Mouse (Mus musculus): ENCODE results near the gene Apol7c.
A peak's percentile ranks its signal among the peaks of the same experiment; 100 is the strongest.
"Not testable (repeated sequence)": the region's sequence is repeated elsewhere in the genome, so short reads cannot be mapped to it uniquely, and the experiment has no call there.

The Apol7c gene

GRCm38 (mm10) chr15:77533216-77533615 is at the start of gene Apol7c:
Gene Apol7c, minus strand, starts transcription at chr15:77533316.
- DNase-seq (ENCODE audit: low spot score): no peak

GRCm38 (mm10) chr15:77581681-77582080 is 48.6 kb upstream of the Apol7c start:
- DNase-seq (ENCODE audit: low spot score): peak; percentile 11

- no peak for DNase-seq (ENCODE audit: low spot score)
These were observed 46.2 kb upstream of the Apol7c start for GRCm38 (mm10) chr15:77579311-77579710.

- no peak for DNase-seq (ENCODE audit: low spot score)
These were observed 45.7 kb upstream of the Apol7c start for GRCm38 (mm10) chr15:77578801-77579200.

GRCm38 (mm10) chr15:77563219-77563618 is 30.1 kb upstream of the Apol7c start:
- DNase-seq (ENCODE audit: low spot score): no peak

- DNase-seq (ENCODE audit: low spot score): no peak
These were observed 28.7 kb upstream of the Apol7c start, which contains the start of gene 1700025B11Rik for GRCm38 (mm10) chr15:77561792-77562191. Gene 1700025B11Rik, minus strand, starts transcription at chr15:77561892.

GRCm38 (mm10) chr15:77539221-77539620 is 6.1 kb upstream of the Apol7c start:
- not testable (repeated sequence) for DNase-seq (ENCODE audit: low spot score)

GRCm38 (mm10) chr15:77523186-77523843 is 9.8 kb downstream of the Apol7c start:
- peak; percentile 55 for DNase-seq (ENCODE audit: low spot score)

GRCm38 (mm10) chr15:77520596-77520995 is 12.5 kb downstream of the Apol7c start:
- not testable (repeated sequence) for DNase-seq (ENCODE audit: low spot score)

- not testable (repeated sequence) for DNase-seq (ENCODE audit: low spot score)
These were observed 25.1 kb downstream of the Apol7c start, which contains the start of gene Apol11a for GRCm38 (mm10) chr15:77507966-77508365. Gene Apol11a, plus strand, starts transcription at chr15:77508271.

- DNase-seq (ENCODE audit: low spot score): not testable (repeated sequence)
These were observed 38.4 kb downstream of the Apol7c start for GRCm38 (mm10) chr15:77494694-77495093.

- not testable (repeated sequence) for DNase-seq (ENCODE audit: low spot score)
These were observed 39.9 kb downstream of the Apol7c start for GRCm38 (mm10) chr15:77493181-77493580.

- DNase-seq (ENCODE audit: low spot score): no peak
These were observed 50.8 kb downstream of the Apol7c start for GRCm38 (mm10) chr15:77482140-77482794.

- DNase-seq (ENCODE audit: low spot score): not testable (repeated sequence)
These were observed 56.4 kb downstream of the Apol7c start, which contains the start of gene Apol10a for GRCm38 (mm10) chr15:77476693-77477092. Gene Apol10a, plus strand, starts transcription at chr15:77477047.
